Mouse (Mus musculus): Measurements from ENCODE around the gene Fkbp5. TPM values are rescaled to one million over a fixed set of nuclear protein-coding genes. Genes with fewer than 3 reads are reported as not detected.

The Fkbp5 gene
- polyA plus RNA-seq, 1 experiment from 2014 or later = 9.2 TPM

DNA sequence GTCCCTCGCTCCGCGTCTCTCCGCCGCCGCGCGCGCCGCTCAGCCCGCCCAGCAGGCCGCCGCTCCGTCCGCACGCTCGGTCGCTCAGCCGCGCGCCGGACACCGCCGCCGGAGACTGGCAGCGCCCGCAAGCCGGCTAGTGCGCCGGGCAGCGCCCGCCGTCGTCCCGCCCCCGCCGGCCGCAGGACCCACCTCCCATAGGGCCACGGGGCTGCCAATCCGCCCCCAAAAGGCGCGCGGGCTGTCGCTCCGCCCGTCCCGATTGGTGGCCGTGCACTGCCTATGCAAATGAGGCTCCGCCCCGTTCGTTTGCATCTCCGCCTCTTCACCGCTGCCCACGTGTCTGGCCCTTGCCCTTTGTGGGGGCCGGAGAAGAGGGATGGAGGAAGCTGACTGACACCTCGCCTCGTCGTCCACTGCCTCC, 31.3 kb downstream of the Fkbp5 start:
- peak; percentile 94 for ATAC-seq
- DNase-seq (ENCODE audit: low read depth, low spot score) = peak; percentile 71
- CTCF ChIA-PET = interaction anchor here (1.0 kb wide), 1 partner anchor 11 kb away, joined by 3 read pairs; no protein-coding TSS in a partner anchor
- TF ChIP-seq CTCF (IDR thresholded peaks at IDR 0.05) = no peak
- in situ Hi-C loops (cut with MboI; ENCODE audit: low pct_unique_long_range_greater_than_20kb) = no loop called here
- no peaks in the 10 kb centered on the region for H3K27me3 ChIP-seq
- POLR2A ChIA-PET = no interaction called here

DNA sequence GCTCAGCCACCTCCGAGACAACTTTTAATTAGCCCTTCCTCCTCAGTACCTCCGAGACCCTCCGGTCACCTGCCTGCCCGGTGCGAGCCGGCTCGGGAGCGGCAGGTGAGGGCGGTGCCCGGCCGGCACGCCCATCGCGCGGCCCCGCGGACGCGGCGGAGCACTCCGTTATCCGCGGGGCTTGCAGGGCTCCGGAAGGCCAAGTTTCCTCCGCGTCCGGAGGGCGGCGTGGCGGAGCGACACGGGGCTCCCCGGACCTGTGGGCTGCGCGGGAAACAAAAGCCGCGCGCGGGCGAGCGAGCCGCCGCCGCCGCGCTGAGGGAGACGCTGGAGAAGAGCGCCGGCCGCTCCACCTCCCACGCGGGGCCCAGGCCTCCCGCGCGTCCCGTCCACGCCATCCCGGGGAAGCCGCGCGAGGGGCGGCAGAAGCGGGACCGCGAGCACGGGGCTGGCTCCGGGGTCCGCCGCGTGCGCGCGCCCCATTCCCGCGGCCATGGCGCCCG, 31.8 kb downstream of the Fkbp5 start:
- in situ Hi-C loops (cut with MboI; ENCODE audit: low pct_unique_long_range_greater_than_20kb) = no loop called here
- CTCF ChIA-PET = interaction anchor here (1.0 kb wide), 1 partner anchor 12 kb away, joined by 3 read pairs; no protein-coding TSS in a partner anchor
- POLR2A ChIA-PET = no interaction called here

DNA sequence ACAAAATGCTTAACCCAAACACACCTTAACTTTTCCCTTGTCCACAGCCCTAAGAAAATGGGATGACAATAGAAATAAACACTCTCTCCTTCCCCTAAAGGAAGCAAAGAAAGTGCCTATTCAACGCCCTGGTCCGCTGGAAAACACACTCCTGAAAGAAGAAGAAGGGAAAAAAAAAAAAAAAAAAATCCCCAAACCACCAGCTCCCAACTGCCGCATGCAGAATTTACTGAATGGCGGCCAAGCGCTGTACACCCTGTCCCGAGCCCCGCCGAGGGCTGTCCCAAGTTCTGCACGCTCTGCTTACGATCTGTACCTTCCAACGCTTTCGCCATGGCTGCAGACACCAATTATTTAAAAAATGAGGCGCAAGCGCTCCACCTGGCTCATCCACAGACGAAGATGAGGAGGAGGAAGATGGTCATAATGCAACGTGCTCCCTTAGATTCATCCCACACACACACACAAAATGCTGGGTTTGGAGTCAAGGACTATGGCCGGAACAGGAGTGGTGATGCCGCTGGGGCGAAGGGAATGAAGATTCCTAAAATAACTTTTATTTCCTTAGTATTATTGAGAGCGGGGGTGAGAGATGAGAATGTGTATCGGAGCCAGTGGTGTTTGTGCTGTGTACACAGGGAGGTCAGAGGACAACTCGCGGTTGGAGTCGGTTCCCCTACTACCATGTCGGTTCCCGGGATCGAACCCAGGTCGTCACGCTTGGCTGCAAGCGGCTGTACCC, 32.5 kb downstream of the Fkbp5 start:
- DNase-seq (ENCODE audit: low read depth, low spot score) = no peak
- ChIA-PET POLR2A (interaction anchor here (0.7 kb wide), 1 partner anchor 23 kb away, joined by 5 read pairs; no protein-coding TSS in a partner anchor), CTCF (interaction anchor here (0.9 to 1.9 kb wide), 2 partner anchors 10 to 42 kb away, joined by 4 to 5 read pairs; no protein-coding TSS in a partner anchor)
- ATAC-seq = no peak
- in situ Hi-C loops (cut with MboI; ENCODE audit: low pct_unique_long_range_greater_than_20kb) = no loop called here
- no peaks in the 10 kb centered on the region for H3K27me3 ChIP-seq
- TF ChIP-seq CTCF (IDR thresholded peaks at IDR 0.05) = no peak

More for the DNA sequence above, 31.8 kb downstream of the Fkbp5 start:
- peak; percentile 47 for TF ChIP-seq CTCF (IDR thresholded peaks at IDR 0.05)
- DNase-seq (ENCODE audit: low read depth, low spot score) (no peak), ATAC-seq (peak; percentile 44)
- no peaks in the 10 kb centered on the region for H3K27me3 ChIP-seq

DNA sequence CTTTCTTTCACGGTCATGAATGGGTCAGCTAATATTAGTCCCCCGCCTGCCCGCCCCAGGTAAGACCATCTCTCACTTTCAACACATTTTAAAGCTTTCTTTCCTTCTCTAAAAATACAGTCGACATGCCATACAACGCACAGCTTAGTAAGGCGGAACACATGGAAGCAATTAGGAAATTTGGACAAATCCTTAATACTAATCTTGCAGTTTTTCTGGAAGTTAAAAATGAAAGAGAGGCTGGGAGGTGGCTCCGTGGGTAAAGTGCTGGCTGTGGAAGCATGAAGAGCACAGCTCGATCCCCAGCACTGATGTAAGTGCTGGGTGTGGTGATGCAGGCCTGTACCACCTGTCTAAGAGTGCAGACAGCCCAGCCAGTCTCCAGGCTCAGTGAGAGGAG, 39.9 kb downstream of the Fkbp5 start:
- no peak for ATAC-seq
- DNase-seq (ENCODE audit: low read depth, low spot score) = no peak
- POLR2A ChIA-PET = no interaction called here
- no peak for TF ChIP-seq CTCF (IDR thresholded peaks at IDR 0.05)
- no peaks in the 10 kb centered on the region for H3K27me3 ChIP-seq
- in situ Hi-C loops (cut with MboI; ENCODE audit: low pct_unique_long_range_greater_than_20kb) = no loop called here
- CTCF ChIA-PET = interaction anchor here (0.6 to 1.4 kb wide), 5 partner anchors 9 to 58 kb away, joined by 3 to 4 read pairs (median 3); no protein-coding TSS in a partner anchor

DNA sequence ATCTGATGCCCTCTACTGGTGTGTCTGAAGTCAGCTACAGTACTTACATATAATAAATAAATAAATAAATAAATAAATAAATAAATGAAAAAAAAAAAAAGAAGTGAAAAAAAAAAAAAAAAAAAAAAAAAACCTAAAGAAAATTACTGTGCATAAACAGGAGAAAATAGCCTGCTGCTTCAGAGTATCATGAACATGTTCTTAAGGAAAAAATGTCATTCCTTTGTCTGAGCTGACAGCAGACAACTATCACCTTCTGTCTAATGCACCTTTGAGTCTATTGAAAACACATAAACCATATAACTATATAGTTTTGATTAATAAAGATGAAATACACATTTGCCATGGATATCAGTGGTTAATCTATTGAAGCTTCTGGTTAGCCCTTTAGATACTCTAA, 40.9 kb downstream of the Fkbp5 start:
- TF ChIP-seq CTCF (IDR thresholded peaks at IDR 0.05) = no peak
- ChIA-PET CTCF (interaction anchor here (0.8 to 1.9 kb wide), 4 partner anchors 9 to 57 kb away, joined by 3 to 4 read pairs (median 3); no protein-coding TSS in a partner anchor), POLR2A (no interaction called here)
- no peaks in the 10 kb centered on the region for H3K27me3 ChIP-seq
- in situ Hi-C loops (cut with MboI; ENCODE audit: low pct_unique_long_range_greater_than_20kb) = no loop called here
- DNase-seq (ENCODE audit: low read depth, low spot score) (no peak), ATAC-seq (no peak)

DNA sequence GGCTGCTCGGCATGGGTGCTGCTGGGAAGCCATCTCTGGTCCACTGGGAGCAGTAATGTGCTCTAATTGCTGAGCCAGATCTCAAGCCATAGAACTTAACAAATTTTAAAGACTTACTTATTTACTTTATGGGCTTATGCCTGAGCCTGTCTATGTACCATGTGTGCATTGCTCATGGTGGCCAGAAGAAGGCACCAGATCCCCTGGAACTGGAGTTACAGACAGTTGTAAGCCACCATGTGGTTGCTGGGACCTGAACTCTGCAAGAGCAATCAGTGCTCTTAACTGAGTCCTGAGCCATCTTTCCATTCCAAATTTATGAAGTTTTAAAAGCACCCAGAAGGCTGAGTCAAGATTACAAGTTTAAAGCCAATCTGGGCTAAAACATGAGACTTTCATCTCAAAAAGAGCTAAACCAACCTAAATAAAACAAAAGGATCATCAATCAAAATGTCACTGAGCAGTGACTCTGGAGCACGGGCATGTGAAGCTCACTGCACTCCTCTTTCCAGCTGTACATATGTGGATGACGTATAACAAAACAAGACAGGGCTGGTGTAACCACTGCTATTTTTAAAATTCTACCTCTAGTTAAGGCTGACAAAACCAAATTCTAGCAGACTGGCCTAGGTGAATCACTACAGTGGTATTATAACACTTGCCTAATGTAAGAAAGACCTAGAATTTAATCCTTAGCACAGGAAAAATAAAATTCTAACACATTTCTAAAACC, 41.6 kb downstream of the Fkbp5 start:
- in situ Hi-C loops (cut with MboI; ENCODE audit: low pct_unique_long_range_greater_than_20kb) = no loop called here
- CTCF ChIA-PET = interaction anchor here (1.9 kb wide), 1 partner anchor 52 kb away, joined by 4 read pairs; no protein-coding TSS in a partner anchor
- DNase-seq (ENCODE audit: low read depth, low spot score) (no peak), ATAC-seq (no peak)
- POLR2A ChIA-PET = no interaction called here
- peak; percentile 48 for TF ChIP-seq CTCF (IDR thresholded peaks at IDR 0.05)
- no peaks in the 10 kb centered on the region for H3K27me3 ChIP-seq

DNA sequence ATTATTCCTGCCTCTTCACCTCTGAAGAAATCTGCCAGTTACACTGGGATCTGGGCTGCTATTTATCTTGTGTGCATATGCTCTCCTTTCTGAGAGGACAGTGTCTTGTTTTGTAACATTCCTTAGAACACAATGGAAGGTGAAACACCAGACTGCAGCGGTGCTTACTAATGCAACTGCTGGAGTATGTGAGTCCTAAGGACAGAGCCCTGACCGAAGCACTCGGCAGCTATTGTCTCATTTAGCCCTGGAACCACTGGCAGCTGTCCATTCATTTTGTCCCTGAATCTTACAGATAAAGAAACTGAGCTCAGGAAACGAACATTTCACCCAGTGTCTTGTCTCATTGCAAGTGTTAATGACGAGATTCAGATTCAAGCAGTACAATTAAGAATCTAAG, 44.6 kb downstream of the Fkbp5 start:
- ATAC-seq (no peak), DNase-seq (ENCODE audit: low read depth, low spot score) (no peak)
- no peak for TF ChIP-seq CTCF (IDR thresholded peaks at IDR 0.05)
- no peaks in the 10 kb centered on the region for H3K27me3 ChIP-seq
- ChIA-PET CTCF (no interaction called here), POLR2A (no interaction called here)
- in situ Hi-C loops (cut with MboI; ENCODE audit: low pct_unique_long_range_greater_than_20kb) = no loop called here

DNA sequence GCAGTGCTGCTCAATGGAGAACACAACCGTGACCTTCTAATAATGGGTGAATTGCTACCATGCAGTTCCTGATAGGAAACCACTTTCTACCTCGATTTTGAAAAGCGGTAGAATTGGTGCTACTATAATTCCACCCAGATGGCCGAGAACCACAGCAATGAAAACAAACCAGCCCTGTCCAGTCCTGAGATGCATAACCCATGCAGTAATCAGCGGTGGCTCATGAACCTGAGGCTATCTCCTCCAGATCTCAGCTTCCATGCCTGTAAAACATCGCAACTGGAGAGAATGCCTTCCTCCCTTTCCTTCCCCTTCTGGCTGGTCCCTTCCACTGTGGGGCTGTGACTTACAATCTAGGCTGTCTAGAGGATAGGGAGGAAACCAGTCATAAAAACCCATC, 46.5 kb downstream of the Fkbp5 start:
- DNase-seq (ENCODE audit: low read depth, low spot score) = no peak
- in situ Hi-C loops (cut with MboI; ENCODE audit: low pct_unique_long_range_greater_than_20kb) = no loop called here
- ChIA-PET CTCF (no interaction called here), POLR2A (no interaction called here)
- TF ChIP-seq CTCF (IDR thresholded peaks at IDR 0.05) = no peak
- H3K27me3 ChIP-seq = no peaks in the 10 kb centered on the region
- ATAC-seq = no peak

DNA sequence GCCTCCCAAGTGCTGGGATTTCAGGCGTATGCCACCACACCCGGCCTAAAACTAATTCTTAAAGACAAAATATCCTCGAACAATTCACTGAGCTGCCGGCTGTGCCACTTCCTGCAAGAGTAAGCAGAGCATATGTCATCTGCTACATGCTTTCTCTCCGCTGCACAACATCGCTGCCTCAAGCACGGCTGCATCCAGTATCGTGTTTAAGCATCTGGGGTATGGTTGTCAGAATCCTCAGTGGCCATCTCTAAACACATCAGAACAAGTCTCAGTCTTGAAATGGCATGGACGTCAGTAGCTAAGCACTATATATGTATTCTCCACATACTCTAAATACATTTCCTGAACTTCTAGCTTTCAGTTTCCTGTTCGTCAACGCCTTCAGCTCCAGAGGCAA, 49.6 kb downstream of the Fkbp5 start:
- no peak for ATAC-seq
- CTCF ChIA-PET = interaction anchor here (0.8 kb wide), 1 partner anchor 9 kb away, joined by 3 read pairs; no protein-coding TSS in a partner anchor
- no peaks in the 10 kb centered on the region for H3K27me3 ChIP-seq
- in situ Hi-C loops (cut with MboI; ENCODE audit: low pct_unique_long_range_greater_than_20kb) = no loop called here
- POLR2A ChIA-PET = no interaction called here
- no peak for TF ChIP-seq CTCF (IDR thresholded peaks at IDR 0.05)
- DNase-seq (ENCODE audit: low read depth, low spot score) = no peak

DNA sequence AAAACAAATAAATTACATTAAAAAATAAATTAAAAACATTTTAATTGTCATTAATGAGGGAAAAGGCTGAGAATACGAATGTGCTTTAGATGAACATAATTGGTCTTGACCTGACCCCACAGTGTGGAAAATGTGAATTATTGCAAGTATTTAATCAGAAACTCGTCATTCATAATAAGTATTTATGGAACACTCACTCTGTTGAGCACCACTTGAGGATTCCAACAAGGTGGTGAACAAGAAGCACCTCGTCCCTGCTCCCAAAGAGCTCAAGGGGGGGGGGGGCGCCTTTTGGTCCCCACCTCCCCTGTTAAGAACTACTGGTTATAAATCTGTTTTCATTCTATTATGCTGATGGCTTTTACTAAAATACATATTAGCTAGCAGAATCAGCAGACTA, 51.4 kb downstream of the Fkbp5 start:
- POLR2A ChIA-PET = no interaction called here
- in situ Hi-C loops (cut with MboI; ENCODE audit: low pct_unique_long_range_greater_than_20kb) = no loop called here
- DNase-seq (ENCODE audit: low read depth, low spot score) = no peak
- no peak for ATAC-seq
- CTCF ChIA-PET = interaction anchor here (1.0 to 1.6 kb wide), 2 partner anchors 11 to 59 kb away, joined by 3 to 5 read pairs; no protein-coding TSS in a partner anchor
- H3K27me3 ChIP-seq = no peaks in the 10 kb centered on the region
- TF ChIP-seq CTCF (IDR thresholded peaks at IDR 0.05) = no peak
